Mouse (Mus musculus): Measurements from ENCODE around the gene Enpp4. TPM values are rescaled to one million over a fixed set of nuclear protein-coding genes. Genes with fewer than 3 reads are reported as not detected.

Gene Enpp4
- total RNA-seq, 2 experiments from 2014 or later: 13.4 to 15.7 TPM

- DNase-seq (ENCODE audit: extremely low spot score in 1 of 2, low spot score in 1 of 2): no peak
Measured at GRCm38 (mm10) chr17:44100486-44100885, 5.1 kb downstream of the Enpp4 start.

DNA sequence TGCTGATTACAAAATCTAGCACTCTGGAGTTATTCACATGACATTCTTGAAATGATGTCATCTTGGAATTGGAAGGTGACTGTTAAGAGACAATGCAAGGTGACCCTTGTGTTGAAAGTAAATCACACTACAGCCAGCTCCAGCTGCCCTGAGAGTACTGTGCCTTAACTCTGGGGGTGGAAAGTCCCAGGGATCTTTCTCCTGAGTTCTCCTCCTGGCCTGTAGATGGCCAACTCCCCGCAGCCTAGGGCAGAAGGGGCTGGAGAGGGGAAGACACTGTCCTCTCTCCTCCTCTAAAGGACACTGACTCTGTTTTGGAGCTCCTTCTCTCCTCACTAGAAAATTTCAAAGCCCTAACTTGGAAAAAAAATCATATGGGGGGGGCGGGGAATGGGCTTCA is 14.1 kb downstream of the Enpp4 start:
- DNase-seq (ENCODE audit: extremely low spot score in 1 of 2, low spot score in 1 of 2): no peak

GRCm38 (mm10) chr17:44090916-44091315 is 14.7 kb downstream of the Enpp4 start:
- DNase-seq (ENCODE audit: extremely low spot score in 1 of 2, low spot score in 1 of 2): no peak

DNA sequence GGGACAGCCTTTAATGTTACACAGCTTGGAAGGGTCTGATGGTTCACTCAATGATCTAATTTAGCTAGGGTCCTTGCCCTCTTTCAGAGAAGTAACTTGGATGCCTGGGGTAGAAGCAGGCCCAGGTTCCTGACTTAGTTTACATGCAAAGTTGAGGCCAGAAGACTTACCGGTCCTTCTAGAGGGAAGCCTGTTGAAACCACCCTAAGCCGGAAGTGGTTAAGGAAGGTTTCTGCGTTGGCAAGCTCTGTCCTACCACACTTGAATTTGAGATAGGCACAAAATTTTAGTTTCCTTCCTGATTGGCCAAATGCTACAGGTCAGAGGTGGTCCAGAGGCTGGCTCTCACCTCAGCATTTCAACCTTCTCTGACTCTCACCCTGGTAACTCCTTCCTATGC is 17.4 kb downstream of the Enpp4 start:
- no peak for DNase-seq (ENCODE audit: extremely low spot score in 1 of 2, low spot score in 1 of 2)

DNA sequence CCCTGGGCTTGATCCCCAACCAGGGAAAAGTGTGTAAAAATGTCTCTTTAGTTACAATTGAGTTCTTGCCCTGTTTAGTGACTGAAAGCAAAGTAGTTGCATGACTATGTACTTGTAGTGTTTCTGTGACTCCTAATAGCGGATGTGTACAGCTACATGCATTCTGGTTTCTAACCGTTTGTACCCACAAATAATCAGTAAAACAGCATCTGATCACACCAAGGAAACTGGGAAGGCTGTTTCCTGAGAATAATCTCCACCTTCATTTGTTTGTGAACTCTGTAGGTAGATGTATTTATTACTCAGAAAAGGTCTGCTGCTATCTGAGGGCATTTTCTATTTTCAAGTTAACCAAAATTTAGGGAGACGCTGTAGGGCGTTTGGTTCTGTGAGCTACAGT is 22.5 kb downstream of the Enpp4 start:
- no peak for DNase-seq (ENCODE audit: extremely low spot score in 1 of 2, low spot score in 1 of 2)

GRCm38 (mm10) chr17:44078631-44079350 is 26.8 kb downstream of the Enpp4 start, which contains the start of gene Enpp5:
TSS of gene Enpp5 (plus strand) at chr17:44078813.
- DNase-seq (ENCODE audit: extremely low spot score in 1 of 2, low spot score in 1 of 2): peak; percentile 73 to 77

- DNase-seq (ENCODE audit: extremely low spot score in 1 of 2, low spot score in 1 of 2): no peak
Measured at GRCm38 (mm10) chr17:44077843-44078160, 27.8 kb downstream of the Enpp4 start.

GRCm38 (mm10) chr17:44077146-44077842 is 28.3 kb downstream of the Enpp4 start:
- no peak for DNase-seq (ENCODE audit: extremely low spot score in 1 of 2, low spot score in 1 of 2)

- DNase-seq (ENCODE audit: extremely low spot score in 1 of 2, low spot score in 1 of 2): no peak
Measured at GRCm38 (mm10) chr17:44076051-44076680, 29.4 kb downstream of the Enpp4 start.

GRCm38 (mm10) chr17:44075601-44076000 is 30.0 kb downstream of the Enpp4 start:
- no peak for DNase-seq (ENCODE audit: extremely low spot score in 1 of 2, low spot score in 1 of 2)

GRCm38 (mm10) chr17:44071680-44072079 is 33.9 kb downstream of the Enpp4 start:
- no peak for DNase-seq (ENCODE audit: extremely low spot score in 1 of 2, low spot score in 1 of 2)

GRCm38 (mm10) chr17:44068876-44069275 is 36.7 kb downstream of the Enpp4 start:
- DNase-seq (ENCODE audit: extremely low spot score in 1 of 2, low spot score in 1 of 2): no peak

DNA sequence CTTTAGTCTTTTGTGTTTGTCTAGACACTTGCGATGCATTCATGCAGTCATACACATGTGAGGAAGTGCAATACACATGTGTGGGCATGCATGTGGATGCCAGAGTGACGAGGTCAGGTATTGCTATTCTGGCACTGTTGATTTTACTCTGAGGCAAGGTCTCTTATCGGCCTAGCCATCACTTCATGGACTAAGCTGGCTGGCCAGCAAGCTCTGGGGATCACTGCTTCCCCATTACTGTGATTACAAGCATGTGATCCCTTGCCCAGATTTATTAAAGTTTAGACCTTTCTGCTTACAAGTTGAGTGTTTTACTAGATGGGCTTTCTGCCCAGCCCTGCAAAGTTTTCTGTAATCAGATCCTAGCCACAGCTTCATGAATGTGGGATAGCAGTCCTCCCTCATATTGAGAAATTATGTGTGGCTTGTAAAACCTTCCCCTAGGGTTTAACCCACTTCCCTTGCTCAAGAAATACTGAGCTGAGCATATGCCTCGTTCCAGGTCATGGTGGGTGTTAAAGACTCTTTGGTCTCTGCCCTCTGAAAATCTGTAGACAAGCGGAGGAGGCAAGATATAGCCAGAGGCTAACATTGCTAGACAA is 44.2 kb downstream of the Enpp4 start:
- DNase-seq (ENCODE audit: extremely low spot score in 1 of 2, low spot score in 1 of 2): no peak

DNA sequence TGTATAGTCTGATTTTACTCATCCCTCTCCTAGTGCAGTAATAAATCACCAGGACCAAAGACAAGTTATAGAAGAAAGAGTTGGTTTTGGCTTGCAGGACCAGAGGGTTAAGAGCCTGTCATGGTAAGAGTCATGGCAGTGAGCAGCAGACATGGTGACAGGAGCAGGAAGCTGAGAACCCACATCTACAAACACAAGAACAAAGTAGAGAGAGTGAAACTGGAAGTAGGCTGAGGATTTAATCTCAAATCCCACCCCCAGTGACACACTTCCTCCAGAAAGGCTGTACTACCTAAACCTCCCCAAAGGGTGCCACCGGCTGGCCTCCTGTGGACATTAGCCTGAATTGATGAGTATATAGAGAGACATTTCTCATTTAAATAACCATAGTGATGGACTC is 44.8 kb downstream of the Enpp4 start:
- DNase-seq (ENCODE audit: extremely low spot score in 1 of 2, low spot score in 1 of 2): no peak

- no peak for DNase-seq (ENCODE audit: extremely low spot score in 1 of 2, low spot score in 1 of 2)
Measured at GRCm38 (mm10) chr17:44058145-44058544, 47.5 kb downstream of the Enpp4 start.

DNA sequence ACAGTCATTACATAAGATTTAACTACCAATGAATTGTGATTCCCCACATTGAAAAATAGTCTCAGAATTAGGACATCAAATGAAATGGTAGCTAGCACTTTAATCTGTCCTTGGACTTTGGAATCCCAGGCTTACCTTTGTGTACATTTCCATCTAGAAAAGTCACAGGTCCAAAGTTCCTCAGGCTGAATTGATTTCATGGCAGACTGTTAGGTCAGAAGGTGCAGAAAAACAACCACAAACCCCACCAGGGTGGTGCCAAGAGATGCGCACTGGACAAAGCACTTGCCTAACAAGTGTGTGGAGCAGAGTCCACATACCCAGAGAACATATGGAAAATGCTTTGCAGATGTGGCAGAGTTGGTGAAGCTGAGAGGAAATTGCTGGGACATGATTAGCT is 48.5 kb downstream of the Enpp4 start:
- DNase-seq (ENCODE audit: extremely low spot score in 1 of 2, low spot score in 1 of 2): no peak

DNA sequence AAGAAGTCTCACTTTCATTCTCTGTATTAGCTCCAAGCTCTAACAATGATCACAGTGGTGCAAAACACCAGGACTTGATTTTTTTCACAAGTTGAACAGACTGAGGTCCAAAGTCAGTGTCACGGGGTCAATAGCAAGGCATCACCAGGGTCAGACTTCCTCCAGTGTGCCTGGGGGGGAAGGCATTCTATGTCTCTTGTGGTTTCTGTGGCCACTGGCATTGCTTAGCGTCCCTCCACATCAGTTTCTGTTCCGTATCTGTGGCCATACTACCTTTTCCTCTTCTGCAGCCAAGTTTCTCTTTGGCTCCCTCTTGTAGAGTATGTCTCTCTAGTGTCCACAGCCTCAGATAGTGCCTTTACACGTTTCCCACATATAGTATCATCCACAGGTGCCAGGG is 52.2 kb downstream of the Enpp4 start:
- no peak for DNase-seq (ENCODE audit: extremely low spot score in 1 of 2, low spot score in 1 of 2)
